Mouse (Mus musculus): ENCODE measurements around the gene Pcdh8. TPM values are rescaled to one million over a fixed set of nuclear protein-coding genes. Genes with fewer than 3 reads are reported as not detected.

The Pcdh8 gene
- polyA plus RNA-seq, 1 experiment from 2014 or later = 0.42 TPM

DNA sequence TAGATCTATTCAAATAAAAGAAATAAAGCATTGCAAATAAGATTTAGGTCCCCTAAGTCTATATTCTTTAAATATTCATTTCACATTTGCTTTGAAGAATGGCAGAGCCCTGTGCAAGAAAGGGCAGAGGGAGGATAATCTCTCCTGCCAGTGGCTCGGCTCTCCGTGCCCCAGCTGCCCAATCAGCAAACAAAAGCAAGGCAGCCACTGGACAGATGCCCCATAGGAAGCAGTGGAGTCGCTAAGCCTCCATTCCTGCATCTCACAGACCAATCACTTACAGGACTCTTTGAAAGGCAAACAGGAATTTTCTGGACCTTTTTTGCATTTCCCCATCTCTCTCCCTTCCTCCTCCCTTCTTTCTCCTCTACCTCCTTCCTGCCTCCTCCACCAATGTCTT lies 17.0 kb downstream of the Pcdh8 start:
- Histone ChIP-seq H3K9ac (no peak overlapping the region), H3K27me3 (replicated peaks) (no peaks in the 10 kb centered on the region), H3K4me2 (no peak overlapping the region), H3K4me3 (no peak overlapping the region), H3K27ac (ENCODE audit: poor library complexity, severe bottlenecking) (no peak overlapping the region), H3K4me1 (replicated peaks) (no peaks in the 10 kb centered on the region), H3K9me3 (replicated peaks) (no peaks in the 10 kb centered on the region), H3K36me3 (no peaks in the 10 kb centered on the region)
- 44% methylated on average over 3 of the region's 3 CpGs for WGBS
- ATAC-seq (ENCODE audit: insufficient number of reproducible peaks, low FRiP score) = no peak

DNA sequence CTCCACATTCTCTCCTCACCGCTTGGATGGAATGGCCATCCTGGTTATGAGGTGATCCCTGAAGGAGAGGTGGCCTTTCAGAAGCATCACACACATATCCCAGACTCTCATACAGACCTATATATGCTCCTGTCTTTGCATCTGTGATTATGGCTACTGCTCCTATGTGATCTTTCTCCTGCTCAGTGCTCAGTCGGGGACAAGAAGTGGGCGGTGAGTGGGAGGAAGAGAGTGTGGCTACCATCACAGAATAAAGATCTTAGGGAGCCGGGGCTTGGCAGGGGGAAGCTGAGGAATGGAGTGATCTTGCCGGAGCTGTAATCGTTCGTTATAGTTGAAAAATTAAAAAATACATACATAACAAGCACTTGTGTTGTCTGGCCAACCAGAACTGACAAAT lies 17.4 kb downstream of the Pcdh8 start:
- Histone ChIP-seq H3K27ac (ENCODE audit: poor library complexity, severe bottlenecking) (no peak overlapping the region), H3K4me1 (replicated peaks) (no peaks in the 10 kb centered on the region), H3K4me3 (no peak overlapping the region), H3K9ac (no peak overlapping the region), H3K9me3 (replicated peaks) (no peaks in the 10 kb centered on the region), H3K4me2 (no peak overlapping the region), H3K27me3 (replicated peaks) (no peaks in the 10 kb centered on the region), H3K36me3 (no peaks in the 10 kb centered on the region)
- ATAC-seq (ENCODE audit: insufficient number of reproducible peaks, low FRiP score) = no peak
- 86% methylated on average over 7 of the region's 7 CpGs for WGBS

DNA sequence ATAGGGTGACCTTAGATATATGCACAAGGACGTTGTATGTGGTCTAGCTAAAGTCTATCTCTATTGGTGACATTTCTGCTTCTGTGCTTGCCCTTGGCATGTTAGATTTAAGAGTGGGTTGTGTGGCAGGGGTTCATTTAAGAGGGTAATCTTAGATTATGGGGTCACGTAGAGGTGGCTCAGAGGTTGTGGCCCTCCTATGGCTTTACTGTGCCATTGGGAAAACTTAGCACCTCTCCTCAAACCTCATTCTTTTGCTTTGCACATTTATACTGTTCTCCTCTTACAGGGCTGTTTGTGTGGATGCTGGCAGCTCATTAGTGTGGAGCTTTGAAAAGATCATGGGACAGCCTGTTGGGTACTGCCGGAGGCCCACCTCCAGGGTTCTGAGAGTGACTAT lies 30.6 kb downstream of the Pcdh8 start:
- no peaks in the 10 kb centered on the region for H3K36me3 ChIP-seq
- no peaks in the 10 kb centered on the region for H3K9me3 ChIP-seq (replicated peaks)
- no peak overlapping the region for H3K4me3 ChIP-seq
- ATAC-seq (ENCODE audit: insufficient number of reproducible peaks, low FRiP score) = no peak
- peaks cover 3% of the 10 kb centered on the region; the same call in 1 of the 2 replicates for H3K4me1 ChIP-seq (replicated peaks)
- no peak overlapping the region for H3K9ac ChIP-seq
- no peak overlapping the region for H3K4me2 ChIP-seq
- 81% methylated on average over 3 of the region's 3 CpGs for WGBS
- H3K27me3 ChIP-seq (replicated peaks) = no peaks in the 10 kb centered on the region
- H3K27ac ChIP-seq (ENCODE audit: poor library complexity, severe bottlenecking) = no peak overlapping the region

DNA sequence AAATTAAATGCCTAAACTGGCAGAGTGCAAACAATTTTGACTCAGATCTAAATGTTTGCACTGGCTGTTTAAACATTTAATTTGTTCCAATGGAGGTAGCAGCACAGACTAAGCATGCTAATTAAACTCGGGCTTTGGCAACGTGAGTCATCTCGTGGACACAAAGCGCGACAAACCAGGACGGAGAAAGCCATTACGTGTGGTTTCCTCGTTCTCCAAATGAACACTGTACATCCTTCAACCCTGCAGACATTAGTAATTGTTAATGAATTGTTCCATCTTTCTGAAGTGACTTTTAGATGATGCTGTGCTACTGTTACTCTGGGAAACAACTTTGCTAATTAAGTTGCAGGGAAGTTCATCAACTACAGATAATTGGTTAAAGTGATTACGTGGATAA lies 32.7 kb downstream of the Pcdh8 start:
- Histone ChIP-seq H3K36me3 (no peaks in the 10 kb centered on the region), H3K4me1 (replicated peaks) (peaks cover 3% of the 10 kb centered on the region; the same call in 1 of the 2 replicates), H3K27me3 (replicated peaks) (no peaks in the 10 kb centered on the region), H3K27ac (ENCODE audit: poor library complexity, severe bottlenecking) (no peak overlapping the region), H3K4me2 (no peak overlapping the region), H3K4me3 (no peak overlapping the region), H3K9me3 (replicated peaks) (peaks cover 3% of the 10 kb centered on the region; the same call in 1 of the 2 replicates), H3K9ac (no peak overlapping the region)
- no peak for ATAC-seq (ENCODE audit: insufficient number of reproducible peaks, low FRiP score)
- WGBS = 86% methylated on average over 9 of the region's 9 CpGs

DNA sequence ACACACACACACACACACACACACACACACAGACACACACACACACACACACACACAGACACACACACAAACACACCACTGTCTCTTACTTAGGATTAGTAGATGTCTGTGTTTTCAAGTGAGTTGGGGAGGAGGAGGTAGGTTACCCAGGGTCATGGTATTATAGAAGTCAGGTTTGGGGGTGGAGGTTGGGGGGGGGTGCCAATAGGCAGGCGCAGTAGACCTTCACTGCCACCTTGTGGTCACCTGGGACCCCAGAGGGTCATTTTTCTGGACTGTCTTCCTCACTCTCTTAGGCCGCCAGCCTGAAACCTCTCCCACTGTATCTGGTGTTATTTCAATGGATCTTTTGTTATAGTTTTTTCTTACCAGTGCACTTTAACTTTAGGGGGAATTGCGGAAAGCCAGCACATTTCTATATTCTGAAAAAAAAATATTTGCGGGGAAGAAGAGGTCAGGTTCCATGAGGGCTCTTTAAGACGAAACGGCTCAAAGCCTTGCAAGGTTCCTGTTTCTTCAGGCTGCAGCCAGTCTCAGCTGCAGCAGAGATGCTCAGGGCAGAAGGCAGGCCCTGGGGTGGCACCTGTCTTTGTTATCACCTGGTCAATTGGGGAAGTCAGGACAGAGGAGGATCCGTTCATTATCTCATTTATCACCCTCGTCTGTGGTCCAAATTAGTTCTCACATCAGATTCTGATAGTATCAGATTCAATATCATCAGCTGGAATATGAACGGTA lies 33.3 kb downstream of the Pcdh8 start:
- Histone ChIP-seq H3K4me2 (no peak overlapping the region), H3K9ac (no peak overlapping the region), H3K36me3 (no peaks in the 10 kb centered on the region), H3K4me1 (replicated peaks) (peaks cover 3% of the 10 kb centered on the region; the same call in 1 of the 2 replicates), H3K9me3 (replicated peaks) (peaks cover 3% of the 10 kb centered on the region; the same call in 1 of the 2 replicates), H3K4me3 (no peak overlapping the region), H3K27ac (ENCODE audit: poor library complexity, severe bottlenecking) (no peak overlapping the region), H3K27me3 (replicated peaks) (no peaks in the 10 kb centered on the region)
- ATAC-seq (ENCODE audit: insufficient number of reproducible peaks, low FRiP score) = no peak
- WGBS = 63% methylated on average over 9 of the region's 9 CpGs

- no peak overlapping the region for H3K9ac ChIP-seq
- H3K27me3 ChIP-seq (replicated peaks) = no peaks in the 10 kb centered on the region
- no peak for ATAC-seq (ENCODE audit: insufficient number of reproducible peaks, low FRiP score)
- no peaks in the 10 kb centered on the region for H3K36me3 ChIP-seq
- H3K9me3 ChIP-seq (replicated peaks) = peaks cover 3% of the 10 kb centered on the region; the same call in 1 of the 2 replicates
- WGBS = 53% methylated on average over 6 of the region's 6 CpGs
- no peak overlapping the region for H3K4me2 ChIP-seq
- H3K4me3 ChIP-seq = no peak overlapping the region
- H3K4me1 ChIP-seq (replicated peaks) = peaks cover 3% of the 10 kb centered on the region; the same call in 1 of the 2 replicates
- no peak overlapping the region for H3K27ac ChIP-seq (ENCODE audit: poor library complexity, severe bottlenecking)
These were observed 34.3 kb downstream of the Pcdh8 start for GRCm38 (mm10) chr14:79736781-79737180.

- no peak overlapping the region for H3K4me2 ChIP-seq
- ATAC-seq (ENCODE audit: insufficient number of reproducible peaks, low FRiP score) = no peak
- H3K27me3 ChIP-seq (replicated peaks) = no peaks in the 10 kb centered on the region
- WGBS = 70% methylated on average over 6 of the region's 6 CpGs
- no peak overlapping the region for H3K27ac ChIP-seq (ENCODE audit: poor library complexity, severe bottlenecking)
- H3K9me3 ChIP-seq (replicated peaks) = peaks cover 3% of the 10 kb centered on the region; the same call in 1 of the 2 replicates
- H3K4me3 ChIP-seq = no peak overlapping the region
- no peak overlapping the region for H3K9ac ChIP-seq
- peaks cover 3% of the 10 kb centered on the region; the same call in 1 of the 2 replicates for H3K4me1 ChIP-seq (replicated peaks)
- H3K36me3 ChIP-seq = no peaks in the 10 kb centered on the region
These were observed 37.6 kb downstream of the Pcdh8 start for GRCm38 (mm10) chr14:79733501-79733900.

GRCm38 (mm10) chr14:79728811-79729210 lies 42.3 kb downstream of the Pcdh8 start:
- no peak for ATAC-seq (ENCODE audit: insufficient number of reproducible peaks, low FRiP score)
- no peak overlapping the region for H3K4me3 ChIP-seq
- WGBS = 45% methylated on average over 6 of the region's 6 CpGs

DNA sequence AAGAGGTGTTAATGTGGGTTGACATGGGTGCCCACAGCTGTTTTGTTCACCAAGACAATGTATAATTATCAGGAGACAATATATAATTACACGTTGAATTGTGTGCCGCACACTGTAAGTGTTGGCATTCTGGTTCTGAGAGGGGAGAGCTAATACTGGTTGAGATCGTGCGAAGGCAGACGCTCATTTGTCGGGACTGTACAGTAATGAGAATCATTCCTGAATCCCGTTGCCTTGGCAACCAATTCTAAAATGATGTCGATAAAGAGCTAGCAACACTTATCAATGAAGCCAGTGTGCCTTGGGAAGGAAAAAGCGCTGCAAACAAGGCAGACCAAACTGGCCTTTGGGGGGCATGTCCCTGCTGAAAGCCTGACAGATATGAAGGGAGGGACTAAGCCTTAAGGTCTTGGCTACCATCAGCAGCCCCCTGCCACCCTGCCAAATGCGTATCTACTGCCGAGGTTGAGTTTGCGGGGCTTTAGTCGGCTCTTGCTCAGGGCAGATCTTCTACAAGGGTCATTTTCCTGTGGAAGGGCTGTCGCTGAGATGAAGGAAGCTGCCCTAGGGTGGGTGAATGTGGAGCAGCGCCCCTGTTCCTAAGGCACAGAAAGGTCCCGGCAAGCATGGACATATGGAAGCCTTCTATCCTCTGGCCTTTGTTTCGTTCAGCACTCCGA lies 47.0 kb downstream of the Pcdh8 start:
- no peaks in the 10 kb centered on the region for H3K27me3 ChIP-seq (replicated peaks)
- H3K4me2 ChIP-seq = no peak overlapping the region
- no peak for ATAC-seq (ENCODE audit: insufficient number of reproducible peaks, low FRiP score)
- no peak overlapping the region for H3K27ac ChIP-seq (ENCODE audit: poor library complexity, severe bottlenecking)
- WGBS = 76% methylated on average over 18 of the region's 18 CpGs
- no peak overlapping the region for H3K4me3 ChIP-seq
- no peaks in the 10 kb centered on the region for H3K4me1 ChIP-seq (replicated peaks)
- H3K36me3 ChIP-seq = no peaks in the 10 kb centered on the region
- no peaks in the 10 kb centered on the region for H3K9me3 ChIP-seq (replicated peaks)
- no peak overlapping the region for H3K9ac ChIP-seq

More at GRCm38 (mm10) chr14:79728811-79729210, 42.3 kb downstream of the Pcdh8 start:
- Histone ChIP-seq H3K27me3 (replicated peaks) (no peaks in the 10 kb centered on the region), H3K27ac (ENCODE audit: poor library complexity, severe bottlenecking) (no peak overlapping the region), H3K9me3 (replicated peaks) (no peaks in the 10 kb centered on the region), H3K4me1 (replicated peaks) (no peaks in the 10 kb centered on the region), H3K4me2 (no peak overlapping the region), H3K36me3 (no peaks in the 10 kb centered on the region), H3K9ac (no peak overlapping the region)

DNA sequence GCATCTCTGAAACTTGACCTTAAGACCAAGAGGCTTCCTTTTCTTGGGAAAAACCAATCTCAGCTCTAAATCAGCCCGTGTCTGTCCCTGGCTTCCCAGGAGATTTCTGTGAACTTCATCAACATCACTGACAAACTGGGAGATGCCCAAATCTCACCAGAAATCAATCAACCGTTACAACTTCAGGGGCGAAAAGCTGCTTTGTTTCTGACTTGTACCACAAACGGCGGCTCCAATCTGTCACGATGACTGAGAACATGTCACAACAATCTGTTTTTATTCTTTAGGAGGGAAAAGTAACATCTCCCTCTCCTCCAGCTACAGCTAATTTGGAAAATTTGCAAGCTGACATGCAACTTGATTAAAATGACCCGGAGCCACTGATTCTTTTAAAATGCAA lies 48.9 kb downstream of the Pcdh8 start:
- H3K4me2 ChIP-seq = no peak overlapping the region
- 68% methylated on average over 7 of the region's 7 CpGs for WGBS
- no peaks in the 10 kb centered on the region for H3K27me3 ChIP-seq (replicated peaks)
- H3K9me3 ChIP-seq (replicated peaks) = no peaks in the 10 kb centered on the region
- no peak for ATAC-seq (ENCODE audit: insufficient number of reproducible peaks, low FRiP score)
- no peak overlapping the region for H3K27ac ChIP-seq (ENCODE audit: poor library complexity, severe bottlenecking)
- H3K36me3 ChIP-seq = no peaks in the 10 kb centered on the region
- no peak overlapping the region for H3K4me3 ChIP-seq
- no peaks in the 10 kb centered on the region for H3K4me1 ChIP-seq (replicated peaks)
- H3K9ac ChIP-seq = no peak overlapping the region

Measured in heart, embryonic 12.5 days (tissue).